Mouse (Mus musculus) T-helper 2 cell (primary cell): ENCODE measurements around the gene Zmiz1.

ENCODE experiments used
- in situ Hi-C: fragments of 300-600 bp; cut with MboI, MseI; formaldehyde crosslinking; loops from one replicate; pipeline ENCODE4 v1.15.1; 2025; ENCODE audit warnings: high pct_unique_total_duplicates

Gene Zmiz1

DNA sequence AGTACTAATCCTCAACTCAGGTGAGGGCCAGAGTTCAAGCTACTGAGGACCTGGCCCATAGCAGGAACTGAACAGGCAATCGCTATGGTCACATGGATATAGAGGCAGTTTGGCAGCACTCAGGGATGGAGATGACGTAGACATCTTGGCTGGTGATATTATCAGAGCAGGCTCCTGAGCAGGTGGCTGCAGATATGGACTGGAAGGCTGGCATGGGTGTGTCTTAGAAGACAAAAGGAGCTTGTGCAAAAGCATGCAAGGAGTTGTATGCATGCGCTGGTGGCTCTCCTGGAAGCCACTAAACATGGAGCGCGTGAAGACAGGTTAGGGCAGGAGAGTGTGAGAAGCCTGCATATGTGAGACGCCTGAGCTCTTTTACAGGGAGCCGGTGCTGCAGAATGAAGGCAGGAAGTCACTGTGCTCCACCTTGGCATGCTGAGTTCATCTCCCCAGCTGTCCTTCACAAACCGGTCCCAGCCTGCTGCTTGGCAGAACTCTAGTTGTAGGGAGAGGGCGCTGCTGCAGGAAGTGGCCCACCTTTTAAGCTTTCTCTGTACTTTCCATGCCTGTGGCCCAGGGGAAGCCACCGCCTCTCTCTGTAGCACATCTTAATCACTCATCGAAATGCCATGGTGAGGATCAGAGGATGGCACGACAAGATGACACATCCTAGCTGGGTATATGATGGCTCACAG is 4.8 kb upstream of the Zmiz1 start:
- in situ Hi-C loops: loop anchor here (10.0 kb wide), 1 partner anchor 269 kb away; no protein-coding TSS in a partner anchor

DNA sequence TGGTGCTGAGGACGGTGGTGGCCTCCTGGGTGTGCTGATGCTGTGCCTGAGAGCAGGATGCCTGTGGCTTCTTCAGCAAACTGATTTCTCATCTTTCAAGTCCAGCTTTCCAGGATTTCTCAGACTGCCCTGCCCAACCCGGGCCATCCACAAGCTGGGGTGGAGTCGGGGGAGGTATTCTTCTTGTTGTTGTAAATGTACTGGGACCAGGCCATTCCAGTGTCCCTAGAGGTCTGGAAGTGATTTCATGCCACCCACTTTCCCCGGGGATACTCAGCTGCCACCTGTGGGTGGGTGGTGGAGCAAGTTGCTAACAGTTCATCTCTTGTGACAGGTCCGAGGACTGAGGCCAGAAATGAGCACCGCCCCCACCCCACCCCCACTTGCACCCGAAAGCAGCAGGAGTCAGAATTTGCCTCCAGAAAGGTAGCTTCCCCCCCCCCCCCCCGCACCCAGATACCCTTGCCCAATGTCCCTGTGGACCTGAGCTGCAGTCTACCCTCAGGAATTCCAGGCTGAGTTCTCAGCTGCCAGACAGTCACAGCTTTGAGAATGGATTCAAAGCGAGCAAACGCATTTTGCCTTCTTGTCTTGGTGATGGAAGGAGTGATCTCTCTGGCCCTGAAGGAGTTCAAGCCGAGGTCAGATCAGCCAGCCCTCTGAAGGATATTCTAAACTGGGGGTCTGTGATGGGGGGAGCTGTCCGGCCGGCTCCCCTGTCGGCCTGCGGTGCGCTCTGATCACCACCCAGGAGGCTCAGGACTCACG is 2.1 kb upstream of the Zmiz1 start:
- in situ Hi-C loops: loop anchor here (10.0 kb wide), 1 partner anchor 272 kb away; no protein-coding TSS in a partner anchor

DNA sequence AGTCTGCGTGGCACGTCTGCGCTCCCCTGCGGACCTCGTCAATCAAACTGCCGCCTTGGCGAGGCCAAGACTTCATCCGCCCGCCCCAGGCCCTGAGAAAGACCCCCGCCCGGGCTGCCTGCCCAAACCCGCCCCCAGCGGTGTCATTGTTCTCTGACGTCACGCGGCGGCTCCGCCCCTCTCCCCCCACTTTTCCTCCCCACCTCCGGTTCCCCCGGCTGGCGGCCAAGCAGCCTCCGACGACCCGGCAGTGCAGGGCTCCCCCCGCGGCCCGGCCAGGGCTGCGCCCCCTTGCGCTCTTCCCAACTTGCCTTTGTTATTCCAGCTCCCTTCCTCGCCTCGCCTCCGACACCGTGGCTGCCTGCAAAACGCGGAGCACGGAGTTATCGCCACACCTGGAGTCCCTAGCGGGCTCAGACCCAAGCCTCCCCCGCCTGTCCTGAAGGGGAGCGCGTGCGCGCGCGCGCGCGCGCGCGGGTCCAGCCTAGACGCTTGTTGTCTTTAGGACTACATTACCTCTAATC is 1.5 kb upstream of the Zmiz1 start:
- in situ Hi-C loops: loop anchor here (10.0 kb wide), 1 partner anchor 273 kb away; no protein-coding TSS in a partner anchor

DNA sequence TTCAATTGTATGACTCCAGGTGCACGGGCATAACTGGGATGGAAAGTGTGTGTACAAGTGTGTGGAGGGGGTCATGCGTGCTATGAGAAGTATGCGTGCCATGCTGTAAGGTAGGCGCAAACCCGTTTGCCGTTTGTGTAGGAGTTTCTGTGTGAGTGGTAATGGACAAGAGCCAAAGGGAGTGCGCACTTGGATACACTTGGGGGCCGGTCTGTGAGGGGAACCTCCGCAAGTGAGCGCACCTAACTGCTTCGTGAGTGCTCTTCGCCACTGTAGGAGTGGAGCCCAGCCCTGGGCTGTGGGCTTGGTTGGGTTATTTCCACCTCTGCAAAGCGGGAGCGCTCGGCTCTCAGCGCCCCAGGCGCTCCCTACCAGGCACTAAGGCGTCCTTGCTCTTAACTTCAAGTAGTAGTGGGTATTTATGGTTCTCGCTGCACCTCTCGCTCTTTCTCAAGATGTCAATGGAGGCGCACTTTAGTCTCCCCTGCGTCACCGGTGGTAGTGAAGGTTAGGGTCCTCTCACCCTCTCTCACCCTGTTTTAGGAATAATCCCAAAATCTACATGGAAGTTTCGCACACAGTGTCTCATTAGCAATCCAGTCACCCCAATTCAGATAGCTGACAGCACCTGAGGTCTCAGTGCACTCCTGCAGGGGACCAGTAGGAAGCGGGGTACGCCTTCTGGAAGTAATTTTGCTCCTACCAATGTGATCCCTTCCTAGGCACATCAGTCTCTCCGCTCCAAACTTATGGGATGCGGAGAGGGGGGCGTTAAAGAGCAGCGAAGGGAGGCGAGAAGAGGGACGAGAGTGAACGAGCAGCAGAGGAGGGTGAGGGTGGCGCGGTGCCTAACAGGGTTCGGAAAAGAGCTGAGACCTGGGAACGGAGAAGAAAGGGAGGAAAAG is 622 bp upstream of the Zmiz1 start:
- in situ Hi-C loops: loop anchor here (10.0 kb wide), 1 partner anchor 274 kb away; no protein-coding TSS in a partner anchor

DNA sequence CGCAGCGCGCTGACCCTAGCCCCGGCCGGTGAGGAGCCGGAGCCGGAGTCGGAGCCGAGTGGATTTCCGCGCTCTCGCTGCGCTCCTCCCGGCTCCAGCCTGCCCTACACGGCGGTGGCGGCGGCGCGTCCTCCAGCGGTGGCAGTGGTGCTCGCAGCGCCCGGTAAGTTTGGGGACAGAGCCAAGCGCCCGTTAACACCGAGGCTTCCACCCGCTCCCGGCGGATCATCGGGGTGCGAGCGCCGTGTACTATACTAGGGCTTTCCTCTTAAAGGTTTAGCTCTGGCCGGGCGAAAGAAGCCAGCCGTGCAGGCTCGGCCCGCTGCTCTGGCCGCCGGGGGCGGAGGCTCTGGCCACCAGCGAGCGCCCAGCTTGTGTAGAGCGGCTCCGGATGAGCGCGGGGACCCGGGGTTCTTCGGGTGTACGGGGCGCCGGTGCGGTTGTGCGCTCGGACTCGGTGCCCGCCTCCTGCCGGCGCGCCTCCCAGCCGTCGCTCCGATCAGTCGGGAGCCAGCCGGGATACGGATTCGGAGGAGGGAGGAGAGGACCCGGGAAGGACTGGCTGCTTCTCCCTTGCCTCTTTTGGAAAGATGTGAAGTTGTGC is 511 bp downstream of the Zmiz1 start:
- in situ Hi-C loops: loop anchor here (10.0 kb wide), 1 partner anchor 275 kb away; no protein-coding TSS in a partner anchor

DNA sequence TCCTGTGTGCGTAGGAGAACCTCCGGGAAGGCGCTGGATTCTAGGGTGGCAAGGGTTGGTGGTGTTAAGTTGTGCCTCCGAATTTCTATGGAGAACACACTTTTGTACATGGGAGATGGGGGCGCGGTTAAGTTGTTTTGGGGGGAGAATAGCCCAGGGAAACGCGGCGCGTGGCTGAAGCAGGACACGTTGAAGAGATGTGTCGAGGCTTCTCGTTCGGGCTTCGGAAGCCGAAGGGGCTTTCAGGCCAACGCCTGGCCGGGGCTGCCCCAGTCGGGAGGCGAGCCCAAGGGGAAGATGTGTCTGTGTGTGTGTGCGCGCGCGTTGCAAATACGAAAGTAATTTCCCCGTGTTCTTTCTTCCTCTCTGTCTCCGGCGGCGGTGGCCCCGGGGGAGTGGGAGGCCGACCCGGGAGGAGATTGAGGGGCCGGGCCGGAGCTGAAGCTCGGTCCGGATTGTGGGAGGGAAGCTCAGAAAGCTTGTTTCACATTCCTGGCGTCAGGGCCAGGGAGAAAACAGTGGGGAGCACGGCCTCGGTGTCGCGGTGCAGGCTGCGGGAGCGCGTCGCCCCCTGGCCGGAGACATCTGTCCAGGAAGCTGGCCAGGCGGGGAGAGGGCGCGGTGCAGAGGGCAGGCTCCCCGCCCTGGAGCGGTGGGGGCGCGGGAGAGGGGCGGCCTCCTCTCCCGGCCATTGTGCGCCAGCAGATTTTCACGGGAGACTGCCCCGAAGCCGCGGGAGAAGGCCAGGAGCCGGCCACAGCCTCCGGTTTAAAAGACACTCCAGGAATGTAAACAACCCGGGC is 1.2 kb downstream of the Zmiz1 start:
- in situ Hi-C loops: loop anchor here (10.0 kb wide), 1 partner anchor 275 kb away; no protein-coding TSS in a partner anchor

DNA sequence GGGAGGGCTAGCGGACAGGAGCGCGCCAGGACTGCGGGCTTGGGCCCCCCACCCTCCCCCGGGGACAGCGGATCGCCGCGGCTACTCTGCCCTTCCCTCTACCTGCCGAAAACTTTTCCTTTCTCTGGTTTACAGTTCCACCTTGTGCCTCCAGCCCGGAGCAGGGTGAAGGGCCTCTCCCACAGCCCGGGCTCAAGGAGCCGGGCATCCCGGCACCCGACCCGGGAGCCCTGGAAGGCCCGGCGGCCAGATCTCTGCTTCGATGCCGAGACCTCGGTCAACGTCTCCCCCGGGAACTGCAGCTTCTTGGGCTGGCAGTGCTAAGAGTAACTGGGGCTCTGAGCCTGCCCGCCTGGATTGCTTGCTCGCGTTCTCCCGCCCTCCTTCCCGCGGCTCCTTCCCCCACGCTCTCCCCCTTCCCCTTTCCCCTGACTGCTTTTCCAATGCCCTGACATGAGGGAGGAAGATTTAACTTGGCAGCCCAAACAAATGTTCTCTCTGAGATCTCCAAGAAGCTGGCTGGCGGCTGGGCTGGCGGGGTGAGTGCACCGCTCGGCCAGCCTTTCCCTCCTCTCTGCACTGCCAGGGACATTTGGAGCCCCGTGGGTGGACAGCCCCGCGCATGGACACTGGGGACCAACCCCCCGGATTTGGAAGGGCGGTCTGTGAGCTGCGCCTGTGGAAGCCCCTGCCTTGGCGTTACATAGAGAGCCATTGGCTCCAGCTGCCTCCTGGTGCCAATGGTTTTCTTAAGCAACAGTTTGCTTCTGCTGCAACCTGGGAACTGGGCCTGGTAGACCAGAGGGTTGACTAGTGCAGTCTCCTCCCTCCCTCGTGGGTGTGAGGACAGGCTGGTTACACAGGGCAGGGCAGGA is 2.1 kb downstream of the Zmiz1 start:
- in situ Hi-C loops: no loop called here

DNA sequence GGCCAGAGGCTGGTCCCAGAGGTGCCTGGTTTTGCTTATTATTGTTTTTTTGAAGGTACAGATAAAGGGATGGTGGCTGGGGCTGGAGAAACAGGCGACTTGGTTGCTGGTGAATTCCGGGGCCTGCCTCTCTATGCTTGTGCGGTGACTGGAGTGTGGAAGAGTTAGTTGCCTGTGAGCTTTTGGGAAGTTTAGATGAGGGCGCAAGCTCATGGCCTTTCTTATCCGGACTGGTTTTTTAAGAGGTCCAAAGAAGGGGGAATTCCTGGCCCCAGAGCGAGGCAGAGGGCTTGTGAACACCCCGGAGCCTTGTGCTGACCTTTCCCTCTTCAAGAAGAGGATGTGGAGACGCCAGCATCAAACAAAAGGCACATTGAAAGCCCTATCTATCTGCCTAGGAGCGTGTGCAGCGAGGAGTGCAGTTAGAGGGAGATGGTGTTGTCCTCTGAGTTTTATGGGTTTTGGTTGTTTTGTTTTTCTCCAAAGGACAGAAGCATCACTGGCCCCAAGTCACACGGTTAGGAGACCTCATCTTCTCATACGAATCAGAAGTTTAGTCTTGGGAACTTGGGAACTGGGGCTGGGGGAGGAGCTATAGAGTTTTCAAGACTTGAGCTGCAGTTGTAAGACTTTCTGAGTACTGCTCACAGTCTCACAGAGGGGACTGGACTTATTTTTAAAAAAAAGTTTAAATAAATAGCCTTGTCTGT is 2.8 kb downstream of the Zmiz1 start:
- in situ Hi-C loops: no loop called here

DNA sequence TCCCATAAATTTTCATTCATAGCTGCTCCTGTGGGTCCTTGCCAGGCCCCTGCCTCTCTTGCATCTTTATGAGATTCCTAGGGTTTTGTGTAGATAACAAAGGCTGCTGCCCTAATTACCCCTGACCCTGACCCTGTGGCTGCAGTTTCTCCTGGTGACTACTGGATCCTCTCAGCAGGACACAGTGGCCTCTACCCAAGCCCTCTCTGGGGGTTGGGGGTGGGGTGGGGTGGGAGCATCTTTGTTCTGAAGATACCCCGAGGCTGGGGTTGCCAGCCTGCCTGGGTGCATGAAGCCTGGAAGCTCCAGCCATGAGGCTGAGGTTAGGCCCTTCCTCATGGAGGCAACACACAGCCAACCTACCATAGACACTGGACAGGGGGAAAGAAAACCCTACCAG is 4.0 kb downstream of the Zmiz1 start:
- in situ Hi-C loops: no loop called here

DNA sequence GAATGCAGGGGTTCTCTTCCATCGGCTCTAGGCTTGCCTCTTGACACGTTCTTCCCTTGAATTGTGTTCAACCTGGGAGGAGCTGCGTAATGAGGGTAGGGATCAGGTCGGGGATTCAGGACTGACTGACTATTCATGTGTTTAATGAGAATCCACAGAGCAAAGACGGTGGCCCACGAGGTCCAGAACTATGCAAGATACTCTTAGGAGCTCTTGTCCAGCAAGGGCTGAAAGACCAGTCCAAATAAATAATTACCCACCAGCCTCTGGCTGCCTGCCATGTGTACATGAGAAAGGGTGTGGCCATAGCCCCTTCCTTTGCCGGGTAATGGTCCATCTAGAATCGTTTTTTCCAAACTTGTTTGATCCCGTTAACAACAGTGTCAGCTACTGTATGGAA is 4.9 kb downstream of the Zmiz1 start:
- in situ Hi-C loops: no loop called here

DNA sequence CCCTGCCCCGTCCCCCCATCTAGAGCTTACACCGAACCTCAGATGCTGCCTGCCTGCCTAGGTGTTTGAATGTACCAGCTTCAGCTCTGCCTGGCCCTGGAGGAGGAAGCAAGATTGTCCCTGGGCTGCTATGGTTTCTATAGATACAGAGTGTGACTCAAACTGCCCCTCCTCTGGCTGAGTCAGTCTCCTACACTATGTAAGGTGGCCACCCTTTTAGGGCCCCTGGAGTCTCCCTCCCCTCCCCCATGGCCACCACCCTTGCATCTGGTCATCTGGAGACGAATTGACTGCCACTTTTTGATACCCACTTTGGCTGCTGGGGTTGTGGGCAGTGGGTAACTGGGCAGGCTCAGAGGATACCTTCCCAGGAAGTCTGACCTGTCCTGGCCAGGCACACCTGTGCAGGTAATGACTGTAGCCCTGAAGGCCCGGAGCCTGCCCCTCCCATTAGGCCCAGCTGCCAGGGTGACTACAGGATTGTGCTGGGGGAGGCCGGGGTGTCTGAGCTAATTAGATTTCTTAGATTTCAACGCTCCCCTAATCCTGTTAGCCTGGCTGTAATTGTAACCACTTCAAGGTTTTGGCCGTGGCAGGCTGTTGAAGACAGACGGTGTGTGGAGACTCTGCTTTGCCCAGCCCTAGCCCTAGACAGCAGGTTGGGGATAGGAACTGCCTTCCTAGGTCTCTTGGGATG is 5.8 kb downstream of the Zmiz1 start:
- in situ Hi-C loops: no loop called here

DNA sequence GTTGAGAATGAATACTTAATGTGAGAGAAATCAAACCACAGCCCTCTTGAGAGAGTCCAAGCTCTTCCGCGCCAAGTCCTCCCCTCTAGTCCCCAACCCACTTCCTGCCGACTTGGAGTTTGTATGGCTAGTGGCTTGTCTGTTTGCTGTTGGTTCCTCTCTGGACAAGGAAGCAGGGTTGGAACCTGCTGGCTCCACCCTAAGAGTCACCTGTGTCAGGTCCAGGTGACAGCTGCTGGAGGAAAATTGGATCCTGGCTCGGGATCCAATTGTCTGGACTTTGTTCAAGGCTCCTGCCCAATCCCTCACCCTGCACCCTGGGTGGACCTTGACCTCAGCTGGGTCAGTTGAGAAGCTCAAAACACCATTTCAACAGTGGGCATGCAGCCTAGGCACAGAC is 7.4 kb downstream of the Zmiz1 start:
- in situ Hi-C loops: no loop called here

DNA sequence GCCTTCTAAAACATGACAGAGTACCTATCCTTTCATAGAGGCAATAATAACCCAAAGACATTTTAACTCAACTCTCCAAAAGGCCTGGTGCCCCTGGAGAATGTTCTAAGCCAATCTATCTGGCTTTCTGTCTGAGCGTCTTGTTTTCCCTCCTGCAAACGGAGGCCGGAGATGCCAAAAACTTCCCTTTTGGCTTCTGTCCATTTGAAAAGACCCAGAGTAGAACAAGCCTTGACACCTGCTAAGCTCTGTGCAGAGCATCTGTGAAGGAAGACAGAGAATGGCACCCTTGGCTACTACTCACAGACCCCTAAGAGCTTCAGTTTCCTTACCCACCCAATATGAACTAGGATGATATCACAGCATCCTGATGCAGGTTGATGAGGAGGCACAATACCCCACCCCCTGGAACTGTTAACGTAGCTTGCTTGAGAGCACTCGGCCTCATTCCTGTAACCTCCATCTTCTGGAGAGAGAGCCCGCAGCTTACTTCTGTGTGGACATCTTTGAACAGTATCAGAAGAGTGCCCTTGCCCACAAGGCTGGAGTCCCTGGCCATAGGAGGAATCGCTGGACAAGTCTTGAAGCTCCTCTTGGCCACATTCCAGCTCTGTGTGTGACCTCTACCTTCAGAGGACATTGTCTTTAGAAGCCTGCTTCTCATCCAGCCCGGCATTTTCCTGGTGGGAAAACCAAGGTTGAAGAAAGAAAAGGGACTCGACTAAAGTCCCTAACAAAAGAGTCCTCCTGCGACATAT is 9.1 kb downstream of the Zmiz1 start:
- in situ Hi-C loops: no loop called here

DNA sequence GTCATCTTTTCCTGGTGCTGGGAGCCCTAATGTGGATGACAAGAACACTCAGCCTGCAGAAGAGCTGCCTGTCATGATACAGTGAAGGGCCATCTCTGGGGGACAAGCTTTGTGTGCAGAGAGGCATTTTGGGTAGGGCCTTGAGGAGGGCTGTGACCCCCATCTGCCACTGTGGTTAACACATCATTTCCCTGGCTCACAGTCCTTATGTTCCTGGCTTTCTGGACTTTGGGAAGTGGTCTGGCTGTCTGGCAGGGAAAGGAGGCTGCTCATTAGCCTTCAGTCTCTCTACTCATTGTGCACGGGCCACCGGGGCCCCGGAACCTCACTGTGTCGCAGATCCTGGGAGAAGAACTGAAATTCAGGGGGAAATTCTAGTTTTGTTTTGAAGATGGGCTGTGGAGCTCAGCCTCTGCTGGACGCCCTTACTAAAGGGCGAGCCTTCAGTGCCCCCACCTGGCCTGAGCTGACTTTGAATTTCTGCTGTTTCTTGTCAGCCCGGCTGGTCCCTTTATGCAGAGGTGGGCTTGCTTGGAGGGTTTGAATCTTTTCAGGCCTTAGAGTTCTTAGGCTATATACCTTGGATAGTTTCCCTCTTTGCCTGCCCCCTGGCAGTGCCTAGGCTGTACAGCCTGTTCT is 10.0 kb downstream of the Zmiz1 start:
- in situ Hi-C loops: no loop called here

DNA sequence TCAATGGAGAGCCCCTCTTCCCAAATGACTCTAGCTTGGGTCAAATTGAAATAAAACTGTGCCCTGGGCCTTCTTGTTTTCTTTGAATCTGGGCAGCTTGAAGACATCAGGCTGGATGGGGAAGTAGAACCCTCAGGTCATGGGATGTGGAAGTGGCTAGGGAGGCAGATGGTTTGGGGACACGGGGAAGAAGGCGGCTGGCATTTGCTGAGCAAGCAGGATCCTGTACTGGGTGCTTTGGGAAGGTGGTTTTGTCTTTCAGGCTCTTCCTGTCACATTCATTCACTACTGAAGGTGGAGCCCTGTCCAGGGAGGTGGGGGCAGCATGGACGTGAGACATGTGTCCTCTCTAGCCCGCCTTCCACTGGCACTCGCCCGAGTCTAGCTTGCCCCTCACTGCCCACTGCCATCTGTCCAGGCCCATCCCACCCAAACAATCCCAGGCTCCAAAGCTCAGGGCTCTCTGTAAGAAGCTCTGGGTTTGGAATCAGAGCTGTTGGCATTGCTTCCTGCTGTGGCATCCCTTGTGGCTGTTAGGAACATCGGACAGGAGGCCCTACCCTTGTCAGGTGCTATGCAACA is 11.3 kb downstream of the Zmiz1 start:
- in situ Hi-C loops: no loop called here

DNA sequence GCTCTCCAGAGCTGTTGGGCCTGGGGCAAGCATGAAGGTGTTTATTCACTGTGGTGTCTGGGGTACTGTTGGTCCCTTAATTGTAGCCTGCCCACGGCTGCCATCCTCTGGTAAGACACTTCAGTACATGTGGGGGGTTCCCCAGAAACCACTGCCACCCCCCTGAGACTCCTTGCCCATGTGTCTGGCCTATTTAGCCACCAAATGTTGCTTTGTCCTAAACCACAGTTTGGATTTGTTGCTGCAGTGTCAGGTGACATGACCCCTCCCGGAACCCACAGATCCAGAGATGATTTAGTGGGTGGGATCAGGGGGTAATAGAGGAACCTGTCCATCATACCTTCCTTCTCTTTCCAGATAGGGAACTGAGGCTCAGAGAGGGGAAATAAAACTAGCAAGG is 12.1 kb downstream of the Zmiz1 start:
- in situ Hi-C loops: no loop called here
